Comparison of ENCODE assay signal across 8 mouse cellular contexts in the genomic region with DNA sequence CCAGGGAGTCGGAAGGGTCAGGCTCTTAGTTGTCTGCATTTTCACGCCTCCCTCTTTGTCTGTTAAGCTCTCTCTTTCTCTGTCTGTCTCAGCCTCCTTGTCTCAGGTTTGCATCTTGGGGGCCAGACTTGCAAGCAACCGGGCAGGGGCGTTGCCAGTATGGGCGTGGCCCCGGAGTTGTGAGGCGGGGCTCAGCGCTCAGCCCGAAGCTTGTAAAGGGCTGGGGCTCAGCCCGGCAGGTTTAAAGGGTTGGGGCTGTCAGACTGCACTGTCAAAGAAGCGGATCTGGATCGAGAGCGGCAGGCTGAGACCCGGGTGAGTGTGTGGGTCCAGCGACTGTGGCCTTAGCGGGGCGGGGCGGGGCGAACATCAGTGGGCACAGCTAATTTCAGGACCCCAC. TPM values are rescaled to one million over a fixed set of nuclear protein-coding genes. Genes with fewer than 3 reads are reported as not detected.
DNase-seq lines count a peak whose midpoint lies in the region; ATAC-seq and TF ChIP-seq lines count a peak whose summit lies in the region.

Gene Cyp4f39 (plus strand): TSS at position 242 of the 400 bp plus-strand sequence.

- ATAC-seq in midbrain, embryonic 12.5 days (ENCODE audit: low FRiP score, low read depth) = 0 out of 2 replicates have a peak, but pooled peaks have one; percentile 49

- no peaks in the 10 kb centered on the region for H3K9me3 ChIP-seq in limb, embryonic 10.5 days (replicated peaks)
- 0 out of 2 replicates have a peak, but pooled peaks cover 7% of the 10 kb centered on the region for H3K9me3 ChIP-seq in midbrain, embryonic 12.5 days

- TF ChIP-seq CTCF in gastrocnemius, adult 2 months (IDR thresholded peaks at IDR 0.05) = no peak

- H3K4me1 ChIP-seq in brown adipose tissue, adult 24 weeks (ENCODE audit: control insufficient read depth, insufficient read depth, insufficient read length, low read length) = no peaks in the 10 kb centered on the region
- peaks cover 7% of the 10 kb centered on the region for H3K4me1 ChIP-seq in limb, embryonic 10.5 days
- H3K4me1 ChIP-seq in midbrain, embryonic 12.5 days = peaks cover 6% of the 10 kb centered on the region; the same call in 1 of the 2 replicates

- H3K27me3 ChIP-seq in limb, embryonic 10.5 days (ENCODE audit: low read depth, poor library complexity, severe bottlenecking) = peaks cover 26% of the 10 kb centered on the region
- peaks cover 21% of the 10 kb centered on the region for H3K27me3 ChIP-seq in midbrain, embryonic 12.5 days

- H3K4me3 ChIP-seq in gastrocnemius, adult 2 months = peak within 1 kb of the TSS; percentile 51
- peak within 1 kb of the TSS; percentile 24; the same call in 1 of the 2 replicates for H3K4me3 ChIP-seq in brown adipose tissue, adult 24 weeks (ENCODE audit: insufficient read depth, low read depth, low read length)
- H3K4me3 ChIP-seq in limb, embryonic 10.5 days = peak within 1 kb of the TSS; percentile 46
- H3K4me3 ChIP-seq in midbrain, embryonic 12.5 days = peak within 1 kb of the TSS; percentile 36

- DNase-seq in gastrocnemius, adult 2 months = peak; percentile 45
- no peak for DNase-seq in gastrocnemius, postnatal 36 days
- peak; percentile 38 for DNase-seq in gastrocnemius, postnatal 10 days
- DNase-seq in limb, embryonic 10.5 days (ENCODE audit: low spot score) = peak; percentile 57
- DNase-seq in thymus, postnatal 25 days = peak; percentile 40
- no peak for DNase-seq in layer of hippocampus, postnatal 25 days (ENCODE audit: extremely low spot score in 1 of 2, low spot score in 1 of 2)

- intact Hi-C loops in gastrocnemius, adult 2 months (cut with DNase I) = no loop called here
- intact Hi-C loops in gastrocnemius, postnatal 36 days (cut with DNase I) = no loop called here

- 2% methylated on average over 19 of the region's 19 CpGs for WGBS in limb, embryonic 10.5 days
- WGBS in midbrain, embryonic 12.5 days = 3% methylated on average over 19 of the region's 19 CpGs

- H3K4me2 ChIP-seq in midbrain, embryonic 12.5 days (replicated peaks) = peak within 1 kb of the TSS; percentile 62

- peak within 1 kb of the TSS; percentile 44 for H3K9ac ChIP-seq in midbrain, embryonic 12.5 days (replicated peaks)

- no peaks in the 10 kb centered on the region for H3K36me3 ChIP-seq in limb, embryonic 10.5 days
- no peaks in the 10 kb centered on the region for H3K36me3 ChIP-seq in midbrain, embryonic 12.5 days

- H3K27ac ChIP-seq in gastrocnemius, adult 2 months = no peak within 1 kb of the TSS
- H3K27ac ChIP-seq in brown adipose tissue, adult 24 weeks (replicated peaks; ENCODE audit: low read depth, low read length) = no peak within 1 kb of the TSS
- no peak within 1 kb of the TSS for H3K27ac ChIP-seq in limb, embryonic 10.5 days
- no peak within 1 kb of the TSS for H3K27ac ChIP-seq in midbrain, embryonic 12.5 days (replicated peaks)

RNA-seq across cellular contexts. Expression of gene Cyp4f39, which starts in this region (rescaled TPM):
- 1 to 10 TPM in 1 of 2 experiments, under 1 TPM in 1; 0.33 to 2.3 TPM for total RNA-seq in gastrocnemius, adult 2 months (2021)
- total RNA-seq in gastrocnemius, postnatal 36 days (2021) = 1 to 10 TPM in 1 of 2 experiments, under 1 TPM in 1; 0.72 to 1.5 TPM
- polyA plus RNA-seq in brown adipose tissue, adult 24 weeks (2012; ENCODE audit: insufficient read depth, insufficient read length, missing spikeins) = 0.67 TPM in 1 of 2 replicates, not detected in the other
- 1 to 10 TPM in 1 of 2 experiments, under 1 TPM in 1; 0.61 to 1.0 TPM for total RNA-seq in gastrocnemius, postnatal 10 days (2021)
- polyA plus RNA-seq in limb, embryonic 10.5 days (2016; fragmentation: Nextera tagmentation; extraction: Ambion mirVana) = not detected in 2 replicates
- polyA plus RNA-seq in midbrain, embryonic 12.5 days (2016; fragmentation: Nextera tagmentation; extraction: Ambion mirVana) = 0.48 and 0.56 TPM in 2 replicates
- not detected for total RNA-seq in layer of hippocampus, postnatal 25 days (2021)

Comparison
In these comparisons a context has a peak if more than half of its experiments do, and no peak if none do; other contexts are left out.
1. DNase-seq: peak in gastrocnemius, adult 2 months (single experiment), gastrocnemius, postnatal 10 days (single experiment) and thymus, postnatal 25 days (single experiment); none in gastrocnemius, postnatal 36 days (0 of 2) and layer of hippocampus, postnatal 25 days (0 of 2).
2. Peak in DNase-seq and H3K4me3 ChIP-seq in limb, embryonic 10.5 days; RNA of the gene not detected or under 1 TPM.
3. Peak in ATAC-seq, H3K4me3 ChIP-seq, H3K9ac ChIP-seq and H3K4me2 ChIP-seq in midbrain, embryonic 12.5 days; RNA of the gene not detected or under 1 TPM.
4. Peak in every context shown above with its lines, with median percentiles within 50 percentile points of each other: H3K4me3 ChIP-seq.